Mouse (Mus musculus) E14TG2a.4 (cell line): ENCODE measurements at regions not wholly inside any gene's neighbourhood (a gene's known extent, or its start where the extent isn't known, plus 50 kb on each side); places are given as distances from the start of the nearest gene placed in this dataset.
A peak's percentile ranks its signal among the peaks of the same experiment; 100 is the strongest.

ENCODE experiments used
- CTCF ChIP-seq: conservative IDR thresholded peaks from 2 replicates; pipeline ENCODE4 v1.5.1; 2014; ENCODE audit warnings: low read length
- NANOG ChIP-seq: IDR thresholded peaks from 2 replicates; pipeline ENCODE4 v1.6.1; 2014; ENCODE audit warnings: borderline replicate concordance, low read length, mixed read lengths

GRCm38 (mm10) chr4:105941785-105942184 lies 152.1 kb downstream of the Gm12728 start:
- TF ChIP-seq CTCF, result peak; percentile 75
- no peak for TF ChIP-seq NANOG
